Mouse (Mus musculus) spleen, adult 2 months (tissue): ENCODE measurements at regions not wholly inside any gene's neighbourhood (a gene's known extent, or its start where the extent isn't known, plus 50 kb on each side); places are given as distances from the start of the nearest gene placed in this dataset.

Source experiments
- CTCF ChIP-seq: fragments of 200-500 bp; IDR thresholded peaks from 2 replicates; pipeline ENCODE4 v1.5.1; 2011; ENCODE audit warnings: mild to moderate bottlenecking, inconsistent platforms; ENCODE audit not compliant: insufficient read depth, insufficient read length, insufficient replicate concordance; ENCODE audit errors: extremely low read depth
- POLR2A ChIP-seq: fragments of 200-500 bp; IDR thresholded peaks from 2 replicates; pipeline ENCODE4 v1.6.1; 2011; ENCODE audit warnings: low read depth, low read length, inconsistent platforms

- TF ChIP-seq POLR2A (no peak), CTCF (no peak)
Observed at GRCm38 (mm10) chr9:84296456-84296855, 371.5 kb downstream of the Bckdhb start.
